Mouse (Mus musculus) MEL (cell line): ENCODE measurements around the gene Col9a2. TPM values are rescaled to one million over a fixed set of nuclear protein-coding genes. Genes with fewer than 3 reads are reported as not detected.
A peak's percentile ranks its signal among the peaks of the same experiment; 100 is the strongest.
"Not testable (repeated sequence)": the region's sequence is repeated elsewhere in the genome, so short reads cannot be mapped to it uniquely, and the experiment has no call there.

ENCODE experiments used
- DNase-seq: peaks from one replicate; pipeline ENCODE4 v3.0.0; 2011; ENCODE audit warnings: low read depth, low spot score
- H3K27ac ChIP-seq: 2 replicates; pipeline ENCODE4 v1.5.1; 2012; ENCODE audit warnings: low read depth, mild to moderate bottlenecking, control low read depth, low read length, moderate library complexity; ENCODE audit not compliant: control insufficient read depth
- H3K27me3 ChIP-seq, 2 experiments: fragments of 150-350 bp in 1 of 2; sonication (generic) in 1 of 2; 2 replicates each; pipeline ENCODE4 v1.6.1; 2012; ENCODE audit warnings: low read length in 2 of 2, mild to moderate bottlenecking in 2 of 2, improper control_type of control experiment in 1 of 2, moderate library complexity in 1 of 2; ENCODE audit not compliant: insufficient read depth in 2 of 2, control insufficient read depth in 1 of 2
- H3K36me3 ChIP-seq, 2 experiments: 2 replicates each; pipeline ENCODE4 v1.6.1; 2012 to 2014; ENCODE audit warnings: low read length in 2 of 2, improper control_type of control experiment in 1 of 2, inconsistent platforms in 1 of 2, mild to moderate bottlenecking in 1 of 2; ENCODE audit not compliant: insufficient read depth in 2 of 2, control insufficient read depth in 1 of 2
- H3K4me1 ChIP-seq, 2 experiments: fragments of 150-350 bp in 1 of 2; sonication (generic) in 1 of 2; 2 replicates each; pipeline ENCODE4 v1.6.1; 2012; ENCODE audit warnings: low read length in 2 of 2, improper control_type of control experiment in 1 of 2, mild to moderate bottlenecking in 1 of 2; ENCODE audit not compliant: insufficient read depth in 2 of 2, control insufficient read depth in 1 of 2
- H3K4me3 ChIP-seq, 2 experiments: fragments of 150-350 bp in 1 of 2; sonication (generic) in 1 of 2; 2 replicates each; pipeline ENCODE4 v1.5.1; 2012; ENCODE audit warnings: low read depth in 2 of 2, low read length in 2 of 2, mild to moderate bottlenecking in 2 of 2, moderate library complexity in 2 of 2, control low read depth in 1 of 2, improper control_type of control experiment in 1 of 2; ENCODE audit not compliant: control insufficient read depth in 1 of 2, insufficient read depth in 1 of 2
- H3K79me2 ChIP-seq: 2 replicates; pipeline ENCODE4 v1.6.1; 2012; ENCODE audit warnings: mild to moderate bottlenecking, low read length, moderate library complexity; ENCODE audit not compliant: control insufficient read depth, poor library complexity, insufficient read depth
- H3K9ac ChIP-seq: 2 replicates; pipeline ENCODE4 v1.6.1; 2012; ENCODE audit warnings: low read depth, mild to moderate bottlenecking, control low read depth, low read length, moderate library complexity; ENCODE audit not compliant: control insufficient read depth, poor library complexity, severe bottlenecking
- H3K9me3 ChIP-seq: fragments of 150-350 bp; sonication (generic); replicated peaks from 2 replicates; pipeline ENCODE4 v1.6.1; 2012; ENCODE audit warnings: mild to moderate bottlenecking, low read length, improper control_type of control experiment, moderate library complexity; ENCODE audit not compliant: insufficient read depth
- CHD1 ChIP-seq: IDR thresholded peaks from 2 replicates; pipeline ENCODE4 v1.6.1; 2012; ENCODE audit warnings: low read depth, mild to moderate bottlenecking, inconsistent platforms, low read length, improper control_type of control experiment
- CTCF ChIP-seq, 3 experiments: IDR thresholded peaks in 2 of 3; conservative IDR thresholded peaks in 1 of 3; 2 replicates each; pipeline ENCODE4 v1.5.1; 2011 to 2012; ENCODE audit warnings: low read length in 3 of 3, low read depth in 2 of 3, mild to moderate bottlenecking in 2 of 3, improper control_type of control experiment in 1 of 3, inconsistent platforms in 1 of 3, mixed read lengths in 1 of 3, moderate library complexity in 1 of 3; ENCODE audit not compliant: control insufficient read depth in 1 of 3, insufficient read depth in 1 of 3, poor library complexity in 1 of 3, severe bottlenecking in 1 of 3
- ELF1 ChIP-seq: IDR thresholded peaks from 2 replicates; pipeline ENCODE4 v1.6.1; 2014; ENCODE audit warnings: low read depth, mild to moderate bottlenecking, inconsistent platforms, low read length, improper control_type of control experiment, moderate library complexity
- EP300 ChIP-seq, 2 experiments: IDR thresholded peaks; 2 replicates each; pipeline ENCODE4 v1.6.1; 2011; ENCODE audit warnings: improper control_type of control experiment in 2 of 2, low read length in 2 of 2, low read depth in 1 of 2, mild to moderate bottlenecking in 1 of 2
- ETS1 ChIP-seq: IDR thresholded peaks from 2 replicates; pipeline ENCODE4 v1.6.1; 2012; ENCODE audit warnings: low read depth, mild to moderate bottlenecking, inconsistent platforms, low read length, improper control_type of control experiment, moderate library complexity
- JUND ChIP-seq: IDR thresholded peaks from 2 replicates; pipeline ENCODE4 v1.6.1; 2011; ENCODE audit warnings: low read depth, mild to moderate bottlenecking, improper control_type of control experiment, low read length
- MEF2A ChIP-seq: IDR thresholded peaks from 2 replicates; pipeline ENCODE4 v1.6.1; 2014; ENCODE audit warnings: low read depth, mild to moderate bottlenecking, inconsistent platforms, low read length, improper control_type of control experiment; ENCODE audit not compliant: poor library complexity, insufficient replicate concordance, severe bottlenecking; ENCODE audit errors: extremely low read depth
- NRF1 ChIP-seq: IDR thresholded peaks from 2 replicates; pipeline ENCODE4 v1.6.1; 2014; ENCODE audit warnings: low read depth, mild to moderate bottlenecking, inconsistent platforms, low read length, improper control_type of control experiment, moderate library complexity; ENCODE audit not compliant: poor library complexity, insufficient read depth, severe bottlenecking
- POLR2A ChIP-seq, 2 experiments: IDR thresholded peaks; 2 replicates each; pipeline ENCODE4 v1.6.1; 2011 to 2012; ENCODE audit warnings: low read length in 2 of 2, mild to moderate bottlenecking in 2 of 2, control low read depth in 1 of 2, improper control_type of control experiment in 1 of 2, low read depth in 1 of 2, moderate library complexity in 1 of 2; ENCODE audit not compliant: control insufficient read depth in 1 of 2, insufficient read depth in 1 of 2, poor library complexity in 1 of 2
- RAD21 ChIP-seq: IDR thresholded peaks from 2 replicates; pipeline ENCODE4 v1.6.1; 2011; ENCODE audit warnings: mild to moderate bottlenecking, low read depth, low read length, improper control_type of control experiment
- RCOR1 ChIP-seq: IDR thresholded peaks from 2 replicates; pipeline ENCODE4 v1.6.1; 2012; ENCODE audit warnings: low read depth, mild to moderate bottlenecking, inconsistent platforms, low read length, improper control_type of control experiment
- SIN3A ChIP-seq: IDR thresholded peaks from 2 replicates; pipeline ENCODE4 v1.6.1; 2012; ENCODE audit warnings: low read length, improper control_type of control experiment, inconsistent platforms
- TBP ChIP-seq: IDR thresholded peaks from 2 replicates; pipeline ENCODE4 v1.8.0; 2011; ENCODE audit warnings: low read depth, low read length, improper control_type of control experiment
- polyA plus RNA-seq, 2 experiments: library from polyadenylated mRNA; stranded (reverse) in 1 of 2; unstranded in 1 of 2; fragments of >175 nt in 1 of 2; fragments of >200 nt in 1 of 2; gene quantifications; 2 replicates each; pipeline versions ENCODE4 v1.2.1 to v1.2.4; 2012; ENCODE audit warnings: low replicate concordance in 2 of 2, low read depth in 1 of 2; ENCODE audit not compliant: insufficient read length in 2 of 2, insufficient read depth in 1 of 2, missing spikeins in 1 of 2
- total RNA-seq: library from RNA; depleted of rRNA; stranded (reverse); fragments of 300-350 nt; gene quantifications from 2 replicates; pipeline ENCODE4 v1.2.3, GENCODE M21; 2012

Col9a2 gene
- total and polyA plus RNA-seq, 3 experiments = 0.12 TPM; not detected in 2

DNA sequence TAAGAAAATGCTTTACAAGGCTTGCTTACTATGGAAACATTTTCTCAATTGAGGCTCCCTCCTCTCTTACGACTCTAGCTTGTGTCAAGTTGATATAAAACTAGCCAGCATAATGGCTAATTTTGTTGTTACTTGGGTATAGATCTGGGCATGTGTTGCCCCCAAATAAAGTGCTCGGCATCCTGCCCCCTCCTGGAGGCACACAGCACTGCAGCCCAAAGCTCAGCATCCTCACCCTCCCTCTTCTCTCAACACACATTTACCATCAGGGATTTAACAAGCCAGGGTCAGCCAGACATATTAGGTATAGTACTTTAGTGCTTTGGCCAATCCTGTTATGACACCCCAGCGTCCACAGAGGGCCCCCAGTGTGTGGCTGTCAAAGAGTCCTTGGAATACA is 17.2 kb downstream of the Col9a2 start:
- H3K4me3 ChIP-seq = no peak overlapping the region
- DNase-seq = peak; percentile 38
- no peak overlapping the region for H3K9ac ChIP-seq
- TF ChIP-seq CTCF (IDR thresholded peaks at IDR 0.05 in 2 of 3, conservative IDR thresholded peaks at IDR 0.05 in 1 of 3; ENCODE audit: control insufficient read depth in 1 of 3, insufficient read depth in 1 of 3, low read depth in 2 of 3, low read length in 3 of 3, poor library complexity in 1 of 3, severe bottlenecking in 1 of 3) (peak; percentile 63 to 82 (median 77)), NRF1 (no peak), POLR2A (IDR thresholded peaks at IDR 0.05; ENCODE audit: control insufficient read depth in 1 of 2, insufficient read depth in 1 of 2, low read depth in 1 of 2, low read length in 2 of 2, poor library complexity in 1 of 2) (no peak)
- TF ChIP-seq, all 39 proteins: peak for 1
- Histone ChIP-seq H3K79me2 (no peaks in the 10 kb centered on the region), H3K27me3 (no peaks in the 10 kb centered on the region; a peak in 1 of 4 replicates), H3K9me3 (no peaks in the 10 kb centered on the region), H3K36me3 (peaks cover 2 to 7% of the 10 kb centered on the region in 2 experiments), H3K4me1 (peaks cover 0 to 5% of the 10 kb centered on the region in 2 experiments; a peak in 1 of 4 replicates), H3K27ac (no peak overlapping the region)

DNA sequence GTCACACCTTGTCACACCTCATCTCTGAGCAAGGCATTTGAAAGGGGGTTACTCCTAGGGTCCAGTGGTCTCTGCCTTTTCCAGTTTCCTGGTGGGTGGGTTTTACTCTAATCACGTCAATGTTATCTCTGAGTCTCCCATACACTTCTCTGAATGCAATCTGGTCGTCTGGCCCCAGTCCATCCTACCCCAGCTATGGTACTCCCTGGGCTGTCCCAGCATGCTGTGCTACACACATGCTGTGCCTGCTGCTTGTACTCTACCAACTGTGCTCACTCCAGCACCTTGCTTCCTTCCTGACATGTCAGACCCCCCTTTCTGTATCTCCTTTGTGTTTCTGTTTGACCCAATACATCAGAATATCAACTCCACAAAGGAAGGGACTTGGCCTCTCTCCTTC is 17.8 kb downstream of the Col9a2 start:
- Histone ChIP-seq H3K4me3 (no peak overlapping the region), H3K79me2 (no peaks in the 10 kb centered on the region), H3K27ac (no peak overlapping the region), H3K4me1 (peaks cover 0 to 5% of the 10 kb centered on the region in 2 experiments; a peak in 1 of 4 replicates), H3K9ac (no peak overlapping the region), H3K9me3 (no peaks in the 10 kb centered on the region), H3K36me3 (peaks cover 2 to 7% of the 10 kb centered on the region in 2 experiments)
- DNase-seq = no peak
- no peak for TF ChIP-seq CHD1
- TF ChIP-seq RAD21 = no peak
- no peak for TF ChIP-seq RCOR1
- TF ChIP-seq SIN3A = no peak
- no peak for TF ChIP-seq ELF1
- TF ChIP-seq TBP = no peak
- no peak for TF ChIP-seq MEF2A
- no peak for TF ChIP-seq EP300 (IDR thresholded peaks at IDR 0.05; ENCODE audit: low read depth in 1 of 2, low read length in 2 of 2)
- no peak for TF ChIP-seq ETS1
- TF ChIP-seq JUND = no peak
- TF ChIP-seq, all 39 proteins: peak for 0
- H3K27me3 ChIP-seq = no peaks in the 10 kb centered on the region

DNA sequence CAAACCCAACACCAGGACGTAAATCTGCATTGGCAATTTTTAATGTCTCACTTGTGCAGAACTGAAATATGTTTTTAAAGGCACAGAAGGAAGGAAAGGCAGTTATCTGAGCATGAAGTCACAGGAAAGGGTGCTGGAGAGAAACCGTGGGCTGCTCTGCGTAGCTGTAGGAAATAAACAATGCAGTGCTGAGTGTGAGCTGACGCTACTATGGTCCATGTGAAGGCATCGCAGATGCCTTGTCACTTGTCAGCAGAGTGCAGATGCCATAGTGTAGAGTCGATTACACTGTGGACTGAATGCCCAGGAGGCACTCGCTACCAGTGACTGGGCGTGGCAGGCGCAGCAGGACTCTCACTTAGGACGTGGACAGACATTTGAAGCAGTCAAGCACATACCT is 20.0 kb downstream of the Col9a2 start:
- not testable (repeated sequence) for H3K9ac ChIP-seq, H3K4me1 ChIP-seq, H3K27me3 ChIP-seq, H3K36me3 ChIP-seq, H3K9me3 ChIP-seq, H3K4me3 ChIP-seq, DNase-seq, H3K27ac ChIP-seq, H3K79me2 ChIP-seq
